Mouse (Mus musculus) frontal cortex, adult (tissue): ENCODE measurements around the gene Col23a1.

ENCODE experiments used
- ATAC-seq: cut with Nextera tagmentation; 2 replicates; pipeline ENCODE4 v1.9.2; 2017; ENCODE audit warnings: mild to moderate bottlenecking, moderate library complexity, mixed read lengths; ENCODE audit not compliant: low TSS enrichment

Gene Col23a1

DNA sequence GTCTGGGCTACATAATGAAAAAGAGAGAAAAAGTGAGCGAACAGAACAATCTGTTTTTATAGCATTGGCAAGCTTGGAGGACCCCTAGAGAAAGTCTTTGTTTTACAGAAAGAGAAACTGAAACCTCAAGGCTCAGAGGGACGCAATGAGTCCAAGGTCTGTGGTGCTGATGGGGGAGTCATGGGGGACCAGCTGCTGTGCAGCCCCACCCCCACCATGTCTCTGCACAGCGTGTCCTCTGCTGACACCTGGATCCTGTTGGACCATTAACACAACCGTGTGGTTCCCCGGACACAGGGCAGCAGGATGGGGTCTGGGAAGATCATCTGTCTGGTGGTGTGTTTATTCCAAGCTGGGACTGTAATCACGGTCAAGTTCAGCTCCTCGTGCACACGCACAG, 142.2 kb downstream of the Col23a1 start:
- ATAC-seq, result no peak

DNA sequence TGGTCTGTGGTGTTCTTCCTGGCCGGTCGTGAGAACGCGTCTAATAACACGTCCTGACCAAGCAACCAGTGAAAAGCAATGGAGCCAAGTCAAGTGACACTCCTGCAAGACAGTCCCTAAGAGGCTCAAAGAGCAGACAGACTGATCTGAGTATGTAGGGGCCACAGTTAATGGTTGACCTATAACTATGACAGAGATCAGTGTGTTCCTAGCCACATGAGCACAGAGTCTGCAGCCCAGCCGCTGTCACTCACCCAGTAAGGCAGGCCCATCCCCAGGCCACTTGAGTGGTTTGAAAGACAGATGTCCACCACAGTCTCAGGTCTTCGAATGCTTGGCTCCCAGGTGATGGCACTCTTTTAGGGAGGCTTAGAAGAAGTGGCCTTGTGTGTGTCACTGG, 152.3 kb downstream of the Col23a1 start:
- ATAC-seq, result no peak

DNA sequence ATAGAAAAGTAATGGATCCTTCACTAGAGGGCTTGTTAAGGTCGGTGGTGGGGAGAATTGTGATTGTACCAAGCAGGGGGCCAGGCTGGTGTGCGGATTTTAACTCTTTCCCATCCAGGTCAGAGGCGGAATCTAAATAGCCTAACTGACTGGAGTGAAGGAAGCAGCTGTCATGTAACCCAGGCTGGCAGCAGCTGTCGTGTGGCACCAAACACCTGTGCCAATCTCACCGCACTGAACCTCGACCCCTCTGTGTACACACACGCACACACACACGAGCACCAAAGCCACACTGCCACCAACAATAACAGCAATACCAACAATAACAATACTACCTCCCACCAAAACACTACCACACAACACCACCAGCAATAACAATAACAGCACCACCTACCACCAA, 152.9 kb downstream of the Col23a1 start:
- ATAC-seq, result no peak

DNA sequence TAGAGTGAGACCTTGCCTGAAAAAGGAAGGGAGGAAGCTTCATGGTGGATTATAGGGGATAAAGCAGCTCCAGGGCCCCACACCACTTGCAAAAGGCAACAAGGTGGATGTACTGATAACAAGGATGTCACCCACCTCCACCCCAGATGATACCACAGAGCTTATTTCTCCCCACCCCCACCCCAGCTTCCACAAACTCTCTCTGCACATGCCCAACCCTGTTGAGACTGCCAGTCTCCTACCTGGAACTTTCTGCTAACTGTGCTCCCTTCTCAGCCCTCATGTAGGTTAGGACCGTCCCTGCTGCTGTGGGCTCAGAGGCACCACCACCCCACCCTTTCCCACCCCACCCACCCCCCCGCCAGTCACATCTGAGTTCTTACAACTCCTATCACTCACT, 154.1 kb downstream of the Col23a1 start:
- no peak for ATAC-seq

DNA sequence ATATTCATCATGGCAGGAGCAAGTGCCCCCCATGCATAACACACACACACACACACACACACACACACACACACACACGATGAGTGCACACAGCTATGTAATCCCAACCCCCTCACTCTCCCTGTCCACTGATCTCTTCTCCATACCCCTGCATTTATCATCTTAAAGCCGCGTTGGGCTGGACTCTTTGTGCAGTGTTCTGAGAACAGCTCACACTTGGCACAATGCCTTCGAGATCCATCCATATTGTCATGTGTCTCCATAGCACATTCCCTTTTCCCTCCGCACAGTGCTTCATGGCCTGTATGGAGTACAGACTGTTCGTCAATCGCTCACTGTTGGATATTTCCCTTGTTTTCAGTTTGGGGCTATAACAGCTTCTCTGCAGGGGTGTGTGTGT, 154.9 kb downstream of the Col23a1 start:
- no peak for ATAC-seq

DNA sequence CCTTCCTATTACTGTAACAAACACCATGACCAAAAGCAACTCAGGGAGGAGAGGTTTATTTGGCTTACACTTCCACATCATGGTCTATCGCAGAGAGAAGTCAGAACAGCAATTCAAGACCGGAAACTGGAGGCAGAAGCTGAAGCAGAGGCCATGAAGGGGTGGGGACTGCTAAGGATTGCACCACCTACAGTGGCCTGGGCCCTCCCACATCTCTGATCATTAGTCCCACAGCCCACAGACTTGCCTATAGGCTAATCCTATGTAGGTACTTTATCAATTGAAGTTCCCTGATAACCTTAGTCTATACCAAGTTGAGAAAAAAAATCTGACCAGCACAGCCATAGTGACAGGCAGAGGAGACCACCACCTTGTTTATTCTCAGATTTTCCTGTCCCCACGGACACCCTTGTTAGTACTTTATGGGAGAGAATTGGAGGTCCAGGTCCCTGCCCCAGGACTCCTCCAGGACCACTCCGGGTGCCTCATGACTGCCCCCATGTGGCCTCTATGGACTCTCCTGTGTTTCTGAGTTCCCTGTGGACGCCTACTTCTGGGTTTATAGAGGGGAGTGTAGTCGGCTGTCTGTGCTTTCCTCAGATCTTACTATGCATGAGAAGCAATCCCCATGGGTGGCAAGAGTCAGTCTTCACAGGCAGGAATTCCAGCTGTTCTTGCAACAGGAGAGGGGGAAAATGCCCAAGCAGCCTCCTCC, 157.1 kb downstream of the Col23a1 start:
- ATAC-seq, result peak; percentile 59; the same call in 1 of the 2 replicates

DNA sequence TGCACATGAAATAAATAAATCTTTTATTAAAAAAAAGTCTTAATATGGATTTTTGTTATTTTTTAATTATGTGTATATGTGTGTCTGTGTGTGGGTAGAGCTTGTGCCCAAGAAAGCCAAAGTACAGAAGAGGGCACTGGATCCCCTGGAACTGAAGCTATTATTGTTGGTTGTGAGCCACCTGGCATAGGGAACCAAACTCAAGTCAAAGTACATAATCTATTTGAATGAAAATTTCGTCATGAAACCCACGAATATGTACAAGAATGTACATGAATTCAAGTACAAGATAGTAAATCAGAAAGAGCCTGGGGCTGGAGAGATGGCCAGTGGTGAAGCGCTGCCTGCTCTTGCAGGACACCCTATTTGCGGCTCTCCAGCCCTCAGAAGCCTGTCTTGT, 158.5 kb downstream of the Col23a1 start:
- ATAC-seq, result no peak

DNA sequence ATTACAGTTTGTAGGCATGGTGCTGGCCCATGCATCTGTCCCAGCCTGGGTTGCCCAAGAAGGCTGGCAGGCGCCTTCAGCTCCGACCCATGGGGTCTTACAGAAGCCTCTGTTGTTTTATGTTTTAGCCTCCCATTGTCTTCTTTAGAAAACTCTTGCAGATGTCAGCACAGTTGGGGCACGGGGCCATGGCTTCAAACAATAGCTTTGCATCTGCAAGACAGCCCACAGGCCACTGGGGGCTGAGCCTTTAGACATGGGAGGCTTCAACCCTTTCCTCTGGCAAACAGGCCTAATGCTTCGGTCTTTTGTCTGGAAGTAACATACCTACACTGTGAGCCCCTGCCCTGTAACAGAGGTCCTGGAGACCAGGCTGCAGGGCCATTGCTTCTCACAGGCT, 159.0 kb downstream of the Col23a1 start:
- no peak for ATAC-seq

DNA sequence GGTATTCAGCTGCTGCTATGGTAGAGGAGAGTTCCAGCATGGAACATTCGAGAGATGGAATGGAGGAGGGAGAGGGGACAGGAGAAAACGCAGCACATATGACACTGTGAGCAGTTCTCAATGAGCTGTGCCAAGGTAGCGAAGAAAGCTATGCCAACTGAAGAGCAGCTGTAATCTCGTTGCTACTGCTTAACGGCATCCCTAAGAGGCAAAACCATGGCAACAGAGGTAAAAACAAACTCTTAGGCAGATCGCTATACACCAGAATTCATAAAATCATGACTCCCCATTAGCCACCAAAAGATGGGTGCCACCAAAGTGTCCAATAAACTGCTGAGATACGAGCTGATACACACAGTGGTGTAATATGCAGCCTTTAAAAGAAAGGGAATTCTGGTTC, 160.2 kb downstream of the Col23a1 start:
- peak; percentile 73 for ATAC-seq

DNA sequence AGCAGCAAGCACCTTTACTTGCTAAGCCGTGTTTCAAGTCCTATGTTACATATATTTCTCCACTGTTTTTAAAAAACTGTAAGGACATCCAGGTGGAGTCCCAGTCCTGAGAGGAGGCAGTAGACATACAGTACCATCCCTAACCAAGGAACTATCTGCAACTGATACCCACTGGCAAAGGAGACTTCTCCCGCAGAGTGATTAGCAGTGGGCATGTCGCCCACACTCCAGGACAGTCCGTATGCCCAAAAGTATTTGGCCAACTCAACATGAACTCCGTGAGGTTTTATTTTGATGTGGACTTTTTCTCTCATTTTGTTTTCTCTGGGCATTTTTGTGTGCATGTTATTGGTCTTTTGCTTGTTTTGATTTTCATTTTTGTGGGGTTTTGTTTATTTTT, 161.6 kb downstream of the Col23a1 start:
- no peak for ATAC-seq

DNA sequence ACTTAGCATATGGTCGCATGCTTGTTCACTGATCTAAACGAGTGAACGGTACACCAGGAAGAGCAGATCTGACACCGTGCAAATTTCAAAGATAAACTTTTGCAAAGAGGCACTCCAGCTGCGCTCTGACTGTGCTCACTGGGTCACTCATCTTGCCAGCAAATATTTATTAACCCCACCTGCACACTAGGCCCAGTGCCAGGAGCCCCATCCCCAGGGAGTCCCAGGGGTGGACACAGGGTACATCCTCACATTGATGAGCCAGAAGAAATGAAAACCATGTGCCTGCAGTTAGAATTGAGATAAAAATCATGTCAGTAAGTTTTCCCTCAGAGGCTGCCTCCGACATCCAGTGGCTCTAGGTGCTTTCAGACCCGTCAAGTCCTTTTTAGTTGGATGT, 162.2 kb downstream of the Col23a1 start:
- no peak for ATAC-seq

DNA sequence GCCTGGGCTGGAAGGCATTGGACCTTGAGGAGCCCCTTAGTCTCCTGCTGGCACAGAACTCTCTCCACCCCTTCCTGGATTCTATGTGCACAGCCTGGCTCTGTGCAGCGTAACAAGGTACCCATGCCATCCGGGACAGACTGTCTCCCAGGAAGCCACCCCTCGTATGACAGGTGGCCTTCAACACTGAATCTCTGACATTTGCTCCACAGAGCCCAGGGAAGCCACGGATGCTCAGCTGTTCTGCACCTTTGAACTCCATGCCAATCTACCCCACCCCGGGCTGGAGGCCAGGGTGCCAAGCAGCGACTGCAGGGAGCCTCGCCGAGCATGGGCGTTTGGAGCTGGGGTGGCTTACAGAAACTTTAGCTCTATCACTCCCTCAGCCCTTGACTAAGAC, 164.0 kb downstream of the Col23a1 start:
- ATAC-seq, result no peak

DNA sequence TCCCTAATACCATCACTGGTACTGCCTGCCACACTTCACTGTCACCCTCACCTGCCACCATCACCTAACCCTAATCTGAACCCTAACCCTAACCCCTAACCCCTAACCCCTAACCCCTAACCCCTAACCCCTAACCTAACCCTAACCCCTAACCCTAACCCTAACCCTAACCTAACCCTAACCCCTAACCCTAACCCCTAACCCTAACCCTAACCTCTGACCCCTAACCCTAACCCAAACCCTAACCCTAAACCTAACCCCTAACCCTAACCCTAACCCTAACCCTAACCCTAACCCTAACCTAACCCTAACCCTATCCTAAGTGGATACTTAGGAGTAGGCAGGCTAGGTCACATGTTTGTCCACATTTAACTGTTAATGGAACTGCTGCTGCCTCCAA, 165.8 kb downstream of the Col23a1 start:
- ATAC-seq, result no peak

DNA sequence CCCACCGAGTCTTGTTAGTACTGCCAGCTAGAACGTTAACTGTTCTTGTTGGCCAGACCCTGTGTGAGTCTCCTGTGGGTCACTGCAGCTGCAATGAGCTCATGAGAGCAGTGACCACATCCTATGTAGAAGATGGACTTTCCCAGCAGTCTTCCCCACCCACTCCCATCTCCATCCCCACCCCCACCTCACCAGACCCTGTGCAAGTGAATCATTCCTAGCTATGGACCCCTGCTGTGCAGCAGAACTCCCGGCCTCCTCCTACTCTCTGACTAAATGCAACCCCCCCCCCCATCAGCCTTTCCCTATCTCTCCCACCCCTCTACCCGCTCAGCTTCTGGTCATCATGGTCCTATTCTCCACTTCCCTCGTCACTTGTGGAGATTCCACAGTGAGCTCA, 167.9 kb downstream of the Col23a1 start:
- ATAC-seq, result no peak

DNA sequence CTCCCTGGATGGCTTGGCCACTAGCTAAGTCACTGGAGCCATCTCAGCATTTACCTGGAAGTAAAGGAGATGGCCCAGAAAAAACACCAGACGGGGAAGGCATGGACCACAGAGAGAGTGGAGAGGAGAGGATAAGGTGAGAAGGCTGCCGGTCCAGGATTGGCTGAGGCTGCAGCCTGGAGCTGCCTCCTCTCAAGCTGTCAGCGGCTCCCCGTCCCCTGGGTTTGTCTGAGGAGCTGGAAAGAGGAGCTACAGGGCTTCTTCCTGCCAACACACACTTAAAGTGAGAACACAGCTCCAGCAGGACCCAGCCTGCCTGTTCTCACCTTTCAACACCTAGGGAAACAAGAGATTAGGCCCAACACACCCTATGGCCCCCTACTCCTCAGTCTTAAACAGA, 168.9 kb downstream of the Col23a1 start:
- no peak for ATAC-seq

DNA sequence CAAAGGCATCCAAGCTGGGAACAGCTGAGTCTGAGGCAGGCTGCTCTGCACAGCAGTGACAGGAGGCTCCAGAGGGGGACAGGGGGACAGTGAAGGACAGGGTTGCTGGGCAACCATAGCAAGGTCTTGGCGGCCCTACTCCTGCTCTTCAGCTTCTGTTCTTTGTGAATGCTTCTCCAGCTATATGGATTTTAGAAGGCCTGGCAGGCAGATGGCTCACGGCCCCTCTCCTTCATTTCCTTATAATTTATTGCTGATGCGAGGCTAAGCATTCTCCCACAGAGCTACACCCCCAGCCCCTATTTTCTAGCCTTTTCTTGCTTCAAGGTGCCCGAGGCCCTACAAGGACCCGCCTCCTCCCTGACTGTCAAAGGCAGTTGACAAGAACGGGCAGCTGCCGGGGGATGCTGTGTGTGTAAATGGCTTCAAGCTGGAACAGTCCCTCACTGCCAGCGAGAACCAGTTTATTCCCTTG, 169.9 kb downstream of the Col23a1 start:
- ATAC-seq, result no peak

DNA sequence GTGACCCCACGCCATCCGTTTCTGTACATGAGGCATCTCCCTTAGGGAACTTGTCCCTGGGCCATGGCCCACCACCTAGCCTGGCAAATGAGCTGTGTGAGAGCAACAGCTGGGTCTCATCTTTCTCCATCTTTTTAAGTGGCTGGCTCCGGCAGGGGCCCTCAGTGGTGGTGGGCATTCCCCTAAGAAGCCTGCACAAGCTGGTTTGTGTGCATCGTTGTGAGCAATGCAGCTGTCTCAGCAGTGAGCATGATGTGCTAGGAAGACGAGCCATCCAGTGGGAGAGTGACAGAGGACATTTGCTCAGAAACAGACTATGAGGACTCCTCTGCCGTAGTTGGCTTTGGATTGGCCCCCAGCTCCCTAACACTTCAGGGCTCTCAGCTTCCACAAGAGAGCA, 179.0 kb downstream of the Col23a1 start:
- ATAC-seq, result no peak

DNA sequence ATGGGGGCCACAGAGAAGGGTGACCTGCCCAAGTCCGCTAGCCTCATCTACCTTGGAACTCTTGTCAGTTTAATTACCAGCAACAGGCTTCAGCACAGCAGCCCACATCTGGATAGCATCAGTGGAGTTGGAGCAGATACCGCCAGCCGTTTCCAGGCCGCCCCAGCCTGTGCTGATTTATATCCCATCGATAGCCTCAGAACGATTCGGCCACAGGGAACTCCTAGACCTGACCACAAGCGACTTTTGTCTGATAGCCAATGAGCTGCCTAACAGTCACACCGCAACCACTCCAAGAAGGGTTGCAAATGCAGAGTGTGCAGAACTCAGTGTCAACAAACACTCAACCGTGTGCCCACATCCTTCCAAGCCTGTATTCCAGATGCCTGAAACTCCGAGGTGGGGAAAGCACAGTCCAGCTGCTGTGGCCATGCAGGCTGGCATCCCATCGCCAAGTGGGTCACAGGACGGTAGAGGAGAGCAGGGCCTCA, 179.7 kb downstream of the Col23a1 start:
- ATAC-seq, result no peak

DNA sequence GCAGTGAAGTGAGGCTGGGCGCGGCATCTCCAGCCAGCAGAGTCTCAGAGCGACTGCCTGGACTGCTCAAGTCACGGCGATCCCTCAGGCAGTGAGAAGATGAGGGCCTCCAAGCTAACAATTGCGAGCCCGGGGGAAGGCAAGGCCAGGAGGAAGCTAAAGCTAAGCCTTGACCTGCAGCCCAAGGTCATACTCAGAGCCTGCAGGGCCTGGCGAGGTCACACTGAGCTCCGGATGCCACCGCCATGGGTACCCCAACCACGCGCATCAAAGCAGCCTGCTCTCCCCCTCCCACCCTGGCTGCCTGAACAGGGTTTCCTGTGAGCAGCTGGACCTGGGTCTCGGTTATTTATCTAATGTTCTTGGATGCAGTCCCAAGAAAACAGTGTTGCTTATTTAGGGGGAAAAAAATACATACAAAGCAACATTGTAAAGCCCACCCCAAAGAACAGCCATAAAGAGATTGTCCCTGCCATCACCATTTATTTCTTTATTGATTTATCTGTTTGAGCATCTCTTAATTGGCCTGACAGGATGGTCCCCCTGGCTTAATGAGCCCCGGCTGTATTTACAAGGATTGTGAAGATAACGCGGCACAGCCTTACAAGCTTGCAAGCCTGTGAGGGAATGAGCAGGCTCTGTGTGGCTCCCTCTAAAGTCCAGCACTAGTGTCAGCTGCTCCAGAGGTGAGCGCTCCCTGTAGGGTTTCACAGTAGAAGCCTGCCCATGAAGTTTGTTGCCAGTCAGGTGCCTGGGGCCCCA, 180.8 kb downstream of the Col23a1 start:
- ATAC-seq, result no peak

DNA sequence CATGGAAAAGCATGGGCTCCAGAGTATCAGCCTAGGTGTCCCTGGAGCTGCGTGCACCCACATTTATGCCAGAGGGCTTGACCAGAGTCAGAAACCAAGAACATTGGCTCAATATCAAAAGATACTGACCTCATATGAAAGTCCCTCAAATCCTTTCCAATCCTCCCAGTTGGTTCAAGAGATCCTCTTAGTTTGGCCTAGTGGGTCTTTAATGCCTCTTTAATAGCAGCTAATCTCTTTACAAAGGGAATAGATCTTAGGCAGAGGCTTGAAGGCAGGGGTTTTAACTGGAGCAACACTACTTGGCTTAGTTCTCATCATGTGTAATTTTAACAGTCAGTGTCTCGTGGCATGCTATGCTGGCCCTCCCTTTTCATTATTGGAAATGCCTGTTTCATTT, 184.0 kb downstream of the Col23a1 start:
- no peak for ATAC-seq

DNA sequence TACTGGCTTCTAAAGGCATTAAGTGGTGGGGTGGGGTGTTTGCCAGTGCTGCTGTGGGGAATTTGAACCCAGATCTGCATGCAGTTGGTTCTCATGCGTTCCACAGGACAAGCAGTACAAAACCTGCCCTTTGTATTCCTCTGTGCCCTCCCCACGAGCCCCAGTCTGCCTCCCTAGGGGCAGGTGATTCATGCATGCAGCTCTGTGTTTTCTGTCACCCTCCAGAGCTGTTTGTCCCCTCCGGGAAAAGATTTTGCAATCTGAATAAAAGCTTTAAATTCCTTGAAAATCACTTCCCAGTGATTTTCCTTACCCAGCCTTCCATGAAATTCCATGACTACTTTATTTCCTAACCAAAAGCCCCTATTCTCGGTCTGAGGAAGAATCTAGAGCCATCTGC, 186.8 kb downstream of the Col23a1 start:
- ATAC-seq, result no peak

DNA sequence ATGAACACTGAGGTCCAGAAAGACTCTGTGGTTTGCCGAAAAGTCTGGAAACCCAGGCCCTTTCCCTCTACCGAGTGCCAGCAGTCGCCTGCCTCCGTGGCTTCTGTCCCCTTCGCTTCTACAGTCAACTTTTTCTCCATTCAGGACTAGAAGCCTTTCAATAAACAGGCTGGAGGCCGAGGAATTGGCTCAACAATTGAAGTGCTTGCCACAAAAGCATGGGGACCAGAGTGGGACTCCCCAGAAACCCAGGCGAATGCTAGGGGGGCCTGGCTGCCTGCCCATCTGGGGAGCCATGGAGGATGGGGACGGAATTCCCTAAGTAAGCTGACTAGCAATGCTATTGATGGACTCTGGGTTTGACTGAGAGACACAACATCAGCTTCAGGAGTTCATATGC, 187.9 kb downstream of the Col23a1 start:
- ATAC-seq, result no peak

DNA sequence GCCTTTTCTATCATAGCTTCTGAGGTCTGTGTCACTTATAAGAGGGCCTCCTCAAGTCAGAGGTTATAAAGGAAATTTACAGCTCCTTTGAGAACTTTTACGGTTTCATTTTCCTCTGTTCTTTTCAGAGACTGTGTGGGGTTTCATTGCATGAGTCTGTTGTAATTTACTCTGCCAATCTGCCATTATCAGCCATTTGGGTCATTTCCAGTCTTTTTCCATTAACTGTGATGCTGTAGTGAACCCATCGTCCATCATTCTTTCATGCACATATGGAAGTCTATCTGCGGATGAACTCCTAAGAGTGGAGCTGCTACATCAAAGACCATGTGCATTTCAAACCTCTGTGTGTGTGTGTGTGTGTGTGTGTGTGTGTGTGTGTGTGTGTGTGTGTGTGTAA, 192.5 kb downstream of the Col23a1 start:
- no peak for ATAC-seq
